Mouse (Mus musculus) small intestine, adult 2 months (tissue): ENCODE data around the gene 1700056E22Rik.

Experiments
- CTCF ChIP-seq: fragments of 200-500 bp; IDR thresholded peaks from 2 replicates; pipeline ENCODE4 v1.5.1; 2012; ENCODE audit warnings: low read depth, mild to moderate bottlenecking, control low read depth, inconsistent platforms, low read length, moderate library complexity, mixed read lengths; ENCODE audit not compliant: insufficient replicate concordance, insufficient read length; ENCODE audit errors: extremely low read depth
- POLR2A ChIP-seq: fragments of 200-500 bp; IDR thresholded peaks from 2 replicates; pipeline ENCODE4 v1.6.1; 2012; ENCODE audit warnings: low read depth, mild to moderate bottlenecking, control low read depth, inconsistent platforms, low read length, moderate library complexity

GRCm38 (mm10) chr1:184025079-184025478, 9.0 kb downstream of the 1700056E22Rik start:
- TF ChIP-seq CTCF: no peak
- no peak for TF ChIP-seq POLR2A
